Mouse (Mus musculus) midbrain, embryonic 16.5 days (tissue): ENCODE data around the gene Olfml1. TPM values are rescaled to one million over a fixed set of nuclear protein-coding genes. Genes with fewer than 3 reads are reported as not detected.

Experiments
- ATAC-seq: fragments of 200-750 bp; cut with Nextera tagmentation; 2 replicates; pipeline ENCODE4 v1.8.0; 2017; ENCODE audit warnings: moderate TSS enrichment
- H3K27ac ChIP-seq: fragments of 300-500 bp; sonication (generic); 2 replicates; pipeline ENCODE4 v1.5.1; 2014; ENCODE audit warnings: mild to moderate bottlenecking, low read length, mixed read lengths
- H3K27me3 ChIP-seq: fragments of 300-500 bp; sonication (generic); 2 replicates; pipeline ENCODE4 v1.6.1; 2014; ENCODE audit warnings: low read depth, low read length, mixed read lengths; ENCODE audit not compliant: control insufficient read depth, insufficient read depth
- H3K36me3 ChIP-seq: fragments of 300-500 bp; sonication (generic); 2 replicates; pipeline ENCODE4 v1.6.1; 2014; ENCODE audit warnings: mild to moderate bottlenecking, low read length, moderate library complexity, mixed read lengths; ENCODE audit not compliant: control insufficient read depth, insufficient read depth
- H3K4me1 ChIP-seq: fragments of 300-500 bp; sonication (generic); 2 replicates; pipeline ENCODE4 v1.6.1; 2014; ENCODE audit warnings: mild to moderate bottlenecking, low read length, mixed read lengths; ENCODE audit not compliant: control insufficient read depth, insufficient read depth
- H3K4me2 ChIP-seq: fragments of 300-500 bp; sonication (generic); 2 replicates; pipeline ENCODE4 v1.6.1; 2014; ENCODE audit warnings: mild to moderate bottlenecking, low read length, mixed read lengths
- H3K4me3 ChIP-seq: fragments of 300-500 bp; sonication (generic); 2 replicates; pipeline ENCODE4 v1.5.1; 2014; ENCODE audit warnings: low read depth, mild to moderate bottlenecking, low read length, moderate library complexity, mixed read lengths
- H3K9ac ChIP-seq: fragments of 300-500 bp; sonication (generic); 2 replicates; pipeline ENCODE4 v1.6.1; 2014; ENCODE audit warnings: low read depth, low read length, mixed read lengths
- H3K9me3 ChIP-seq: fragments of 300-500 bp; sonication (generic); replicated peaks from 2 replicates; pipeline ENCODE4 v1.6.1; 2014; ENCODE audit warnings: mild to moderate bottlenecking, low read length, mixed read lengths; ENCODE audit not compliant: control insufficient read depth, poor library complexity, severe bottlenecking
- WGBS: fragments of 180-500 bp; shearing (Covaris S2); extraction: QIAGEN DNeasy Blood & Tissue Kit; methylation state at CpG from one replicate; pipeline ENCODE4 v1.1.7; 2014; 5-methylcytosine and 5-hydroxymethylcytosine counted together
- polyA plus RNA-seq: library from polyadenylated mRNA; unstranded; fragments of >200 nt; fragmentation: Nextera tagmentation; extraction: Ambion mirVana; gene quantifications from 2 replicates; pipeline ENCODE4 v1.2.1, GENCODE M21; 2015

Gene Olfml1
- polyA plus RNA-seq, 1 experiment from 2014 or later, result 3.3 TPM

GRCm38 (mm10) chr7:107573856-107574255 lies 6.6 kb downstream of the Olfml1 start:
- Histone ChIP-seq H3K4me3 (no peak overlapping the region), H3K36me3 (no peaks in the 10 kb centered on the region), H3K27ac (no peak overlapping the region), H3K4me1 (no peaks in the 10 kb centered on the region), H3K9me3 (no peaks in the 10 kb centered on the region), H3K4me2 (no peak overlapping the region), H3K27me3 (no peaks in the 10 kb centered on the region), H3K9ac (no peak overlapping the region)
- 61% methylated on average over 2 of the region's 2 CpGs for WGBS
- no peak for ATAC-seq

GRCm38 (mm10) chr7:107574276-107574675 lies 7.0 kb downstream of the Olfml1 start:
- Histone ChIP-seq H3K36me3 (no peaks in the 10 kb centered on the region), H3K4me3 (no peak overlapping the region), H3K9ac (no peak overlapping the region), H3K4me1 (no peaks in the 10 kb centered on the region), H3K27ac (no peak overlapping the region), H3K4me2 (no peak overlapping the region), H3K9me3 (no peaks in the 10 kb centered on the region), H3K27me3 (no peaks in the 10 kb centered on the region)
- no peak for ATAC-seq
- 82% methylated on average over 3 of the region's 3 CpGs for WGBS

- H3K4me1 ChIP-seq, result peaks cover 5% of the 10 kb centered on the region; the same call in 1 of the 2 replicates
- no peak for ATAC-seq
- no peaks in the 10 kb centered on the region for H3K9me3 ChIP-seq
- no peak overlapping the region for H3K4me2 ChIP-seq
- H3K27ac ChIP-seq, result no peak overlapping the region
- 29% methylated on average over 2 of the region's 2 CpGs for WGBS
- H3K9ac ChIP-seq, result no peak overlapping the region
- no peaks in the 10 kb centered on the region for H3K36me3 ChIP-seq
- H3K27me3 ChIP-seq, result no peaks in the 10 kb centered on the region
- no peak overlapping the region for H3K4me3 ChIP-seq
Observed at GRCm38 (mm10) chr7:107592641-107593040, 25.4 kb downstream of the Olfml1 start.

GRCm38 (mm10) chr7:107593904-107594303 lies 26.7 kb downstream of the Olfml1 start:
- no peaks in the 10 kb centered on the region for H3K9me3 ChIP-seq
- peak overlapping the region; percentile 97 for H3K4me2 ChIP-seq
- no peak overlapping the region; the same call in 1 of the 2 replicates for H3K27ac ChIP-seq
- H3K27me3 ChIP-seq, result no peaks in the 10 kb centered on the region
- no peaks in the 10 kb centered on the region for H3K36me3 ChIP-seq
- peaks cover 5% of the 10 kb centered on the region; the same call in 1 of the 2 replicates for H3K4me1 ChIP-seq
- H3K9ac ChIP-seq, result no peak overlapping the region
- 0 out of 2 replicates have a peak, but pooled peaks have one; percentile 0 for ATAC-seq
- H3K4me3 ChIP-seq, result no peak overlapping the region; the same call in 1 of the 2 replicates
- WGBS, result 32% methylated on average over 7 of the region's 7 CpGs

GRCm38 (mm10) chr7:107594325-107594856 lies 27.1 kb downstream of the Olfml1 start:
- H3K27ac ChIP-seq, result no peak overlapping the region; the same call in 1 of the 2 replicates
- H3K9ac ChIP-seq, result peak overlapping the region; percentile 67
- peaks cover 5% of the 10 kb centered on the region; the same call in 1 of the 2 replicates for H3K4me1 ChIP-seq
- H3K9me3 ChIP-seq, result no peaks in the 10 kb centered on the region
- H3K4me3 ChIP-seq, result peak overlapping the region; percentile 72
- H3K36me3 ChIP-seq, result no peaks in the 10 kb centered on the region
- H3K27me3 ChIP-seq, result no peaks in the 10 kb centered on the region
- WGBS, result 2% methylated on average over 16 of the region's 16 CpGs
- H3K4me2 ChIP-seq, result peak overlapping the region; percentile 97
- ATAC-seq, result peak; percentile 88

GRCm38 (mm10) chr7:107594857-107595402 lies 27.7 kb downstream of the Olfml1 start, which contains the start of gene Ppfibp2:
Gene Ppfibp2, plus strand, starts transcription at chr7:107595207.
- under 1% methylated on average over 24 of the region's 24 CpGs for whole genome bisulfite sequencing
- peak within 1 kb of the TSS; percentile 97 for H3K4me2 ChIP-seq
- H3K27ac ChIP-seq, result no peak within 1 kb of the TSS; the same call in 1 of the 2 replicates
- no peaks in the 10 kb centered on the region for H3K27me3 ChIP-seq
- H3K4me1 ChIP-seq, result peaks cover 5% of the 10 kb centered on the region; the same call in 1 of the 2 replicates
- no peaks in the 10 kb centered on the region for H3K9me3 ChIP-seq
- peak within 1 kb of the TSS; percentile 72 for H3K4me3 ChIP-seq
- H3K9ac ChIP-seq, result peak within 1 kb of the TSS; percentile 67
- no peaks in the 10 kb centered on the region for H3K36me3 ChIP-seq
- ATAC-seq, result peak; percentile 96

- Histone ChIP-seq H3K27me3 (no peaks in the 10 kb centered on the region), H3K27ac (no peak overlapping the region), H3K9ac (peak overlapping the region; percentile 67; the same call in 1 of the 2 replicates), H3K4me1 (peaks cover 5% of the 10 kb centered on the region; the same call in 1 of the 2 replicates), H3K4me3 (peak overlapping the region; percentile 72), H3K9me3 (no peaks in the 10 kb centered on the region), H3K4me2 (peak overlapping the region; percentile 97), H3K36me3 (no peaks in the 10 kb centered on the region)
- ATAC-seq, result peak; percentile 5; the same call in 1 of the 2 replicates
- WGBS, result 14% methylated on average over 13 of the region's 13 CpGs
Observed at GRCm38 (mm10) chr7:107595426-107595825, 28.2 kb downstream of the Olfml1 start.

- ATAC-seq, result no peak
- H3K9ac ChIP-seq, result no peak overlapping the region
- H3K9me3 ChIP-seq, result no peaks in the 10 kb centered on the region
- H3K4me2 ChIP-seq, result no peak overlapping the region
- no peaks in the 10 kb centered on the region for H3K27me3 ChIP-seq
- no peak overlapping the region for H3K27ac ChIP-seq
- no peaks in the 10 kb centered on the region for H3K36me3 ChIP-seq
- no peak overlapping the region for H3K4me3 ChIP-seq
- peaks cover 5% of the 10 kb centered on the region; the same call in 1 of the 2 replicates for H3K4me1 ChIP-seq
Observed at GRCm38 (mm10) chr7:107596753-107597152, 29.5 kb downstream of the Olfml1 start.

GRCm38 (mm10) chr7:107597956-107598355 lies 30.7 kb downstream of the Olfml1 start:
- H3K27me3 ChIP-seq, result no peaks in the 10 kb centered on the region
- no peak for ATAC-seq
- H3K4me3 ChIP-seq, result no peak overlapping the region
- no peak overlapping the region for H3K27ac ChIP-seq
- no peaks in the 10 kb centered on the region for H3K36me3 ChIP-seq
- H3K4me1 ChIP-seq, result peaks cover 5% of the 10 kb centered on the region; the same call in 1 of the 2 replicates
- WGBS, result 92% methylated on average over 3 of the region's 3 CpGs
- no peaks in the 10 kb centered on the region for H3K9me3 ChIP-seq
- no peak overlapping the region for H3K9ac ChIP-seq
- H3K4me2 ChIP-seq, result no peak overlapping the region
